Comparison of ENCODE assay signal across 10 mouse cellular contexts in the genomic region with DNA sequence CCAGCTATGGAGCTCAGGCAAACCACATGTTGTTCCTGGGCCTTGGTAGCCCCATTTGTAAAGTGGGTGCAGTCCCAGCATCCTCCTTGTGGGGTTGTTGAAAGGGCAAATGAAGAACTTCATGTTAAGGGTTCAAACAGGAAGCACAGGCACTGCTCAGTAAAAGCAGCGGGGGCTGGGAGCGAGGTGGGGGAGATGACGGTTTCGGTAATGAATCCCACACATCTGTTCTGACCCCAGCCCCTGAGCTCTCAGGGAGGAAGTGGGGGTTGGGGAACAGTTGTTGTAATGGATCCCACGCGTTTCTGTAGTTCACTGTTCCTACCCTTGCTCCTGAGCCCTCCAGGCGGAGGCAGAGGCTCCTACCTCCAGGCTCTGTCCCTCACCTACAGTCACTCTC. TPM values are rescaled to one million over a fixed set of nuclear protein-coding genes. Genes with fewer than 3 reads are reported as not detected.
DNase-seq lines count a peak whose midpoint lies in the region; ATAC-seq lines count a peak whose summit lies in the region.
"Had no signal": no experiment of that assay in that cellular context is flagged by ENCODE, and none has a peak within 500 bp of the region (broad histone marks: within the 10 kb centered on the region; RNA-seq: fewer than 3 reads in every experiment).

No protein-coding gene starts in this region.

- DNase-seq in A20 (ENCODE audit: low read depth, low spot score), result peak; percentile 78
- peak; percentile 79 for DNase-seq in CD4-positive, CD25-positive, alpha-beta regulatory T cell, adult 2 months (ENCODE audit: low read depth, low spot score)
- DNase-seq in induced T-regulatory cell, adult 2 months (ENCODE audit: low read depth), result peak; percentile 83
- DNase-seq in layer of hippocampus, postnatal 10 days (ENCODE audit: low spot score in 2 of 2), result no peak
- no peak for DNase-seq in cerebellum, postnatal 4 days (ENCODE audit: low spot score in 2 of 2)
- no peak for DNase-seq in frontal cortex, postnatal 10 days (ENCODE audit: low spot score in 2 of 2)
- DNase-seq: cerebellum, adult 11-12 months; retina, postnatal 1 day had no signal

- ATAC-seq in megakaryocyte progenitor cell, adult 5-6 weeks (replicated peaks; ENCODE audit: poor library complexity), result peak; percentile 17
- ATAC-seq: midbrain, embryonic 15.5 days had no signal

RNA-seq across cellular contexts. Expression of a gene that starts 9.9 kb away (rescaled TPM):
- 20.5 and 28.0 TPM in 2 replicates for total RNA-seq in megakaryocyte progenitor cell, adult 5-6 weeks (2015)
- 48.6 and 57.7 TPM in 2 replicates for total RNA-seq in megakaryocyte progenitor cell, adult 5-6 weeks (2017)
- under 1 TPM; 0.33 to 0.46 TPM for total RNA-seq in layer of hippocampus, postnatal 10 days (2021)

RNA-seq across cellular contexts. Expression of a gene that starts 19.5 kb away (rescaled TPM):
- 10.8 and 18.1 TPM in 2 replicates for total RNA-seq in megakaryocyte progenitor cell, adult 5-6 weeks (2015)
- 16.0 and 20.8 TPM in 2 replicates for total RNA-seq in megakaryocyte progenitor cell, adult 5-6 weeks (2017)
- total RNA-seq in layer of hippocampus, postnatal 10 days (2021), result 10 to 100 TPM; 33.5 to 34.3 TPM

RNA-seq across cellular contexts. Expression of a gene that starts 30.9 kb away (rescaled TPM):
- not detected in 2 replicates for total RNA-seq in megakaryocyte progenitor cell, adult 5-6 weeks (2015)
- total RNA-seq in megakaryocyte progenitor cell, adult 5-6 weeks (2017), result not detected in 2 replicates
- not detected for total RNA-seq in layer of hippocampus, postnatal 10 days (2021)

RNA-seq across cellular contexts. Expression of a gene that starts 46.2 kb away (rescaled TPM):
- total RNA-seq in megakaryocyte progenitor cell, adult 5-6 weeks (2015), result not detected in 2 replicates
- total RNA-seq in megakaryocyte progenitor cell, adult 5-6 weeks (2017), result not detected in 2 replicates
- total RNA-seq in layer of hippocampus, postnatal 10 days (2021), result not detected

Comparison
In these comparisons a context has a peak if more than half of its experiments do, and no peak if none do; other contexts are left out.
1. DNase-seq: peak in A20 (single experiment), CD4-positive, CD25-positive, alpha-beta regulatory T cell, adult 2 months (single experiment) and induced T-regulatory cell, adult 2 months (single experiment); none in layer of hippocampus, postnatal 10 days (0 of 2), cerebellum, postnatal 4 days (0 of 2) and frontal cortex, postnatal 10 days (0 of 2).
2. RNA of a gene that starts 9.9 kb away (total RNA-seq): 20.5 to 57.7 TPM in megakaryocyte progenitor cell, adult 5-6 weeks; 0.33 to 0.46 TPM in layer of hippocampus, postnatal 10 days; every median in the first group is over 10 times any median in the second.